Mouse (Mus musculus): ENCODE data around the gene Eif2ak3. TPM values are rescaled to one million over a fixed set of nuclear protein-coding genes. Genes with fewer than 3 reads are reported as not detected.

The Eif2ak3 gene
- polyA plus RNA-seq, 1 experiment, result 25.9 TPM

- no peak for TF ChIP-seq POLR2A (IDR thresholded peaks at IDR 0.05; ENCODE audit: control insufficient read depth, extremely low read depth, insufficient read depth, low read length, poor library complexity)
- TF ChIP-seq CTCF (IDR thresholded peaks at IDR 0.05; ENCODE audit: borderline replicate concordance, control insufficient read depth, extremely low read depth, insufficient read depth, low read length, poor library complexity), result no peak
- H3K36me3 ChIP-seq (ENCODE audit: control insufficient read depth, insufficient read depth, low read length), result peaks cover 48% of the 10 kb centered on the region
- no peaks in the 10 kb centered on the region for H3K27me3 ChIP-seq (ENCODE audit: control insufficient read depth, insufficient read depth, low read length)
- 95% methylated on average over 5 of the region's 5 CpGs for WGBS
- no peak overlapping the region for H3K4me3 ChIP-seq (ENCODE audit: control insufficient read depth, insufficient read depth, low read length)
- no peak overlapping the region for H3K27ac ChIP-seq (ENCODE audit: control insufficient read depth, insufficient read depth, low read length)
- no peaks in the 10 kb centered on the region for H3K4me1 ChIP-seq (replicated peaks; ENCODE audit: control insufficient read depth, insufficient read depth, low read length)
- no peak for DNase-seq
Measured at GRCm38 (mm10) chr6:70903689-70904088, 59.4 kb downstream of the Eif2ak3 start.

- Histone ChIP-seq H3K4me1 (replicated peaks; ENCODE audit: control insufficient read depth, insufficient read depth, low read length) (peaks cover 3% of the 10 kb centered on the region; the same call in 1 of the 2 replicates), H3K27me3 (ENCODE audit: control insufficient read depth, insufficient read depth, low read length) (peaks cover 2% of the 10 kb centered on the region; the same call in 1 of the 2 replicates), H3K36me3 (ENCODE audit: control insufficient read depth, insufficient read depth, low read length) (peaks cover 5% of the 10 kb centered on the region), H3K4me3 (ENCODE audit: control insufficient read depth, insufficient read depth, low read length) (no peak overlapping the region), H3K27ac (ENCODE audit: control insufficient read depth, insufficient read depth, low read length) (no peak overlapping the region)
- WGBS, result 98% methylated on average over 7 of the region's 7 CpGs
- no peak for DNase-seq
- TF ChIP-seq CTCF (IDR thresholded peaks at IDR 0.05; ENCODE audit: borderline replicate concordance, control insufficient read depth, extremely low read depth, insufficient read depth, low read length, poor library complexity) (no peak), POLR2A (IDR thresholded peaks at IDR 0.05; ENCODE audit: control insufficient read depth, extremely low read depth, insufficient read depth, low read length, poor library complexity) (no peak)
Measured at GRCm38 (mm10) chr6:70909572-70909971, 65.3 kb downstream of the Eif2ak3 start.

GRCm38 (mm10) chr6:70910285-70910684, 66.0 kb downstream of the Eif2ak3 start:
- Histone ChIP-seq H3K27me3 (ENCODE audit: control insufficient read depth, insufficient read depth, low read length) (peaks cover 2% of the 10 kb centered on the region; the same call in 1 of the 2 replicates), H3K36me3 (ENCODE audit: control insufficient read depth, insufficient read depth, low read length) (peaks cover 2% of the 10 kb centered on the region; the same call in 1 of the 2 replicates), H3K4me3 (ENCODE audit: control insufficient read depth, insufficient read depth, low read length) (no peak overlapping the region), H3K4me1 (replicated peaks; ENCODE audit: control insufficient read depth, insufficient read depth, low read length) (peaks cover 3% of the 10 kb centered on the region; the same call in 1 of the 2 replicates), H3K27ac (ENCODE audit: control insufficient read depth, insufficient read depth, low read length) (no peak overlapping the region)
- 57% methylated on average over 4 of the region's 4 CpGs for WGBS
- DNase-seq, result no peak
- TF ChIP-seq POLR2A (IDR thresholded peaks at IDR 0.05; ENCODE audit: control insufficient read depth, extremely low read depth, insufficient read depth, low read length, poor library complexity) (no peak), CTCF (IDR thresholded peaks at IDR 0.05; ENCODE audit: borderline replicate concordance, control insufficient read depth, extremely low read depth, insufficient read depth, low read length, poor library complexity) (no peak)

GRCm38 (mm10) chr6:70911668-70912395, 67.5 kb downstream of the Eif2ak3 start:
- WGBS, result 22% methylated on average over 20 of the region's 20 CpGs
- no peak overlapping the region for H3K4me3 ChIP-seq (ENCODE audit: control insufficient read depth, insufficient read depth, low read length)
- no peak overlapping the region for H3K27ac ChIP-seq (ENCODE audit: control insufficient read depth, insufficient read depth, low read length)
- DNase-seq, result no peak
- H3K36me3 ChIP-seq (ENCODE audit: control insufficient read depth, insufficient read depth, low read length), result no peaks in the 10 kb centered on the region
- H3K4me1 ChIP-seq (replicated peaks; ENCODE audit: control insufficient read depth, insufficient read depth, low read length), result peaks cover 3% of the 10 kb centered on the region; the same call in 1 of the 2 replicates
- TF ChIP-seq CTCF (IDR thresholded peaks at IDR 0.05; ENCODE audit: borderline replicate concordance, control insufficient read depth, extremely low read depth, insufficient read depth, low read length, poor library complexity), result no peak
- TF ChIP-seq POLR2A (IDR thresholded peaks at IDR 0.05; ENCODE audit: control insufficient read depth, extremely low read depth, insufficient read depth, low read length, poor library complexity), result no peak
- peaks cover 2% of the 10 kb centered on the region; the same call in 1 of the 2 replicates for H3K27me3 ChIP-seq (ENCODE audit: control insufficient read depth, insufficient read depth, low read length)

GRCm38 (mm10) chr6:70912396-70912765, 68.1 kb downstream of the Eif2ak3 start:
- H3K27me3 ChIP-seq (ENCODE audit: control insufficient read depth, insufficient read depth, low read length), result peaks cover 2% of the 10 kb centered on the region; the same call in 1 of the 2 replicates
- TF ChIP-seq CTCF (IDR thresholded peaks at IDR 0.05; ENCODE audit: borderline replicate concordance, control insufficient read depth, extremely low read depth, insufficient read depth, low read length, poor library complexity) (no peak), POLR2A (IDR thresholded peaks at IDR 0.05; ENCODE audit: control insufficient read depth, extremely low read depth, insufficient read depth, low read length, poor library complexity) (no peak)
- no peak for DNase-seq
- no peaks in the 10 kb centered on the region for H3K36me3 ChIP-seq (ENCODE audit: control insufficient read depth, insufficient read depth, low read length)
- H3K4me1 ChIP-seq (replicated peaks; ENCODE audit: control insufficient read depth, insufficient read depth, low read length), result peaks cover 3% of the 10 kb centered on the region; the same call in 1 of the 2 replicates
- 71% methylated on average over 7 of the region's 7 CpGs for WGBS
- H3K4me3 ChIP-seq (ENCODE audit: control insufficient read depth, insufficient read depth, low read length), result no peak overlapping the region
- no peak overlapping the region for H3K27ac ChIP-seq (ENCODE audit: control insufficient read depth, insufficient read depth, low read length)

GRCm38 (mm10) chr6:70918827-70919226, 74.5 kb downstream of the Eif2ak3 start, which contains the start of gene Tex37:
Tex37 (minus strand) TSS chr6:70918927.
- WGBS, result 88% methylated on average over 3 of the region's 3 CpGs
- Histone ChIP-seq H3K36me3 (ENCODE audit: control insufficient read depth, insufficient read depth, low read length) (no peaks in the 10 kb centered on the region), H3K4me3 (ENCODE audit: control insufficient read depth, insufficient read depth, low read length) (no peak within 1 kb of the TSS), H3K27ac (ENCODE audit: control insufficient read depth, insufficient read depth, low read length) (no peak within 1 kb of the TSS), H3K4me1 (replicated peaks; ENCODE audit: control insufficient read depth, insufficient read depth, low read length) (no peaks in the 10 kb centered on the region), H3K27me3 (ENCODE audit: control insufficient read depth, insufficient read depth, low read length) (no peaks in the 10 kb centered on the region)
- DNase-seq, result no peak
- TF ChIP-seq POLR2A (IDR thresholded peaks at IDR 0.05; ENCODE audit: control insufficient read depth, extremely low read depth, insufficient read depth, low read length, poor library complexity) (no peak), CTCF (IDR thresholded peaks at IDR 0.05; ENCODE audit: borderline replicate concordance, control insufficient read depth, extremely low read depth, insufficient read depth, low read length, poor library complexity) (no peak)

Measured in thymus, adult 2 months (tissue).